Mouse (Mus musculus): ENCODE data around the gene Paqr9. TPM values are rescaled to one million over a fixed set of nuclear protein-coding genes. Genes with fewer than 3 reads are reported as not detected.
A peak's percentile ranks its signal among the peaks of the same experiment; 100 is the strongest.
"Not testable (repeated sequence)": the region's sequence is repeated elsewhere in the genome, so short reads cannot be mapped to it uniquely, and the experiment has no call there.

The Paqr9 gene
- polyA plus RNA-seq, 2 experiments, result 7.5 to 12.2 TPM

DNA sequence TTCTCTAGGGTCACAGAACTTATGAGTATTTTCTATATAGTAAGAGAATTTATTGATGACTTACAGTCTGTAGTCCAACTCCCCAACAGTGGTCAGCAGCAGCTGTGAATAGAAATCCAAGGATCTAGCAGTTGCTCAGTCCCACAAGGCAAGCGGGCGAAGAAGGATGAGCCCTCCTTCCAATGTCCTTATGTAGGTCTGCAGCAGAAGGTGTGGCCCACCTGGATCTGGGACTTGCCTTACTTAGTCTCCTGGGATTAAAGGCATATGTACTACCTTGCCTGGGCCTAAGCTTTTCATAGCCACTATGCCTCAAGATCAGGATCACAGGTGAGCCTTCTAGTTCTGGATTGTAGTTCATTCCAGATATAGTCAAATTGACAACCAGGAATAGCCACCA lies 45.7 kb upstream of the Paqr9 start:
- ATAC-seq (ENCODE audit: insufficient read depth), result no peak
- DNase-seq (ENCODE audit: low read depth in 3 of 3, low spot score in 3 of 3), result no peak
- no peaks in the 10 kb centered on the region for H3K9me3 ChIP-seq (ENCODE audit: control insufficient read depth, low read length)

DNA sequence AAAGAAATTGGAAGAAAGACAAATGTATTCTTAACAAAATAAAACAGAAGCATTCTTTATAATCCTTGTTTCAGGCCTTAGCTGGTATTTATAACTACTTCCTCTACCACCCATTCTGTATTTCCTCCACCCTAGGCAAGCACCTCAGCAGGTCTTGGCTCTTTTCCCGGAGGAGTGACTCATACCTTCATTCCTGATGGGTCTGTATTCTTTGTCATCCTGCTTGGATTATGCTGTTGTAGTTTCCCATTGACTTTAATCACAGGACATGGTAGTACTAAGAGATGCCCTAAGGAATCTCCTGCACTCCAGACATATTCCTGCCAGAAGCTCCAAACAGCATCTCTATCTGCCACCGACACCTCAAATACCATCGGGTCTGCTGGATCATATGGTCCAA lies 45.1 kb upstream of the Paqr9 start:
- H3K4me1 ChIP-seq (replicated peaks; ENCODE audit: control insufficient read depth in 2 of 2, insufficient read depth in 2 of 2, low read length in 1 of 2), result peaks cover 14 to 16% of the 10 kb centered on the region in 2 experiments
- 76% methylated on average over 3 of the region's 3 CpGs for WGBS (ENCODE audit: insufficient replicate concordance)
- not testable (repeated sequence) for H3K36me3 ChIP-seq (replicated peaks; ENCODE audit: control insufficient read depth, insufficient read depth, low read depth); H3K9ac ChIP-seq (replicated peaks); H3K27me3 ChIP-seq (ENCODE audit: control insufficient read depth, insufficient read depth, low read length); H3K4me3 ChIP-seq (ENCODE audit: insufficient read depth in 1 of 2, low read depth in 2 of 2, low read length in 2 of 2); DNase-seq (ENCODE audit: low read depth in 3 of 3, low spot score in 3 of 3); ATAC-seq (ENCODE audit: insufficient read depth); H3K4me2 ChIP-seq (ENCODE audit: low read depth); H3K27ac ChIP-seq; H3K9me3 ChIP-seq (ENCODE audit: control insufficient read depth, low read length)

More for the DNA sequence above, 45.7 kb upstream of the Paqr9 start:
- Histone ChIP-seq H3K27me3 (ENCODE audit: control insufficient read depth, insufficient read depth, low read length) (no peaks in the 10 kb centered on the region), H3K36me3 (replicated peaks; ENCODE audit: control insufficient read depth, insufficient read depth, low read depth) (no peaks in the 10 kb centered on the region), H3K9ac (replicated peaks) (no peak overlapping the region), H3K4me3 (ENCODE audit: insufficient read depth in 1 of 2, low read depth in 2 of 2, low read length in 2 of 2) (no peak overlapping the region), H3K27ac (no peak overlapping the region), H3K4me2 (ENCODE audit: low read depth) (no peak overlapping the region), H3K4me1 (replicated peaks; ENCODE audit: control insufficient read depth in 2 of 2, insufficient read depth in 2 of 2, low read length in 1 of 2) (peaks cover 15 to 18% of the 10 kb centered on the region in 2 experiments)
- TF ChIP-seq CTCF (IDR thresholded peaks at IDR 0.05; ENCODE audit: low read depth), result no peak
- 96% methylated on average over 2 of the region's 2 CpGs for WGBS (ENCODE audit: insufficient replicate concordance)

DNA sequence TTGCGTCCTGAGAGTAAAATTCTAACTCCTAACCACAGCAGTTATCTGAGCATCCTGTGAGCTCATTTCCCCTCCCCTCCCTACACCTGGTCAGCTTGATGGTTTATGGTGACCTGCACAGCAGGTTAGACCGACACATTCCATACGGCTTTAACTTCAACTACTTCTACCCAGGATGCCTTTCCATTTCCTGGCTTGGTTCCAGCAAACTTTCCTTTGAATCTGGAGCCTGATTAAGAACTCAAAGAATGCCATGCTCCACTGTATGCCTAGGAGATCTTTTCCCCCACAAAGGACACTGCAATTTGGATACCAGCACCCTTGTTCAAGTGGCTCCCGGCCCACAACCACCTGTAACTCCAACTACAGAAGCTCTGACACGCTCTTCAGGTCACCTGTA lies 38.9 kb upstream of the Paqr9 start:
- ATAC-seq (ENCODE audit: insufficient read depth), result no peak
- Histone ChIP-seq H3K4me2 (ENCODE audit: low read depth) (no peak overlapping the region), H3K4me1 (replicated peaks; ENCODE audit: control insufficient read depth in 2 of 2, insufficient read depth in 2 of 2, low read length in 1 of 2) (peaks cover 0 to 4% of the 10 kb centered on the region in 2 experiments; a peak in 1 of 4 replicates), H3K9me3 (ENCODE audit: control insufficient read depth, low read length) (no peaks in the 10 kb centered on the region), H3K27me3 (ENCODE audit: control insufficient read depth, insufficient read depth, low read length) (no peaks in the 10 kb centered on the region), H3K9ac (replicated peaks) (no peak overlapping the region), H3K27ac (no peak overlapping the region), H3K36me3 (replicated peaks; ENCODE audit: control insufficient read depth, insufficient read depth, low read depth) (no peaks in the 10 kb centered on the region), H3K4me3 (ENCODE audit: insufficient read depth in 1 of 2, low read depth in 2 of 2, low read length in 2 of 2) (no peak overlapping the region)
- no peak for TF ChIP-seq CTCF (IDR thresholded peaks at IDR 0.05; ENCODE audit: low read depth)
- TF ChIP-seq EP300 (IDR thresholded peaks at IDR 0.05; ENCODE audit: low read depth), result no peak
- WGBS (ENCODE audit: insufficient replicate concordance), result 71% methylated on average over 5 of the region's 5 CpGs
- no peak for DNase-seq (ENCODE audit: low read depth in 3 of 3, low spot score in 3 of 3)

DNA sequence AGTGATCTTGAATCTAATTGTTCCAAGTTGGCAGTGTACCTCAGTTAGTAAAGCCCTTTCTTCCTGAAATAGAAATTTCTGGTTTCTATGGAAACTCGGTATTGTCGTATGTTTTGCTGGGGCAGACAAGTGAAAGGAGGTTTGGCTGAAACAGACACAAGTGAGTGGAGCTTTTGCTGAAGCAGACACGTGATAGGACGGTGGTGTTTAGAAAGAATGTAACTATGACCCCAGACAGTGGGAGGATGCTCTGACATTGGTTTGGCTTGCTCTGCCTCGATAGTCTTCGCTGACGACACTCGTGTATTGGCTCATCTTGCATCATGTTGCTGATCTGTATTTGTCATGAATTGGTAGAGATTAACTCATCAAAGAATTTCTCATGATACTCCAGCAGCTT lies 38.4 kb upstream of the Paqr9 start:
- 73% methylated on average over 8 of the region's 8 CpGs for WGBS (ENCODE audit: insufficient replicate concordance)
- ATAC-seq (ENCODE audit: insufficient read depth), result no peak; the same call in 1 of the 2 replicates

DNA sequence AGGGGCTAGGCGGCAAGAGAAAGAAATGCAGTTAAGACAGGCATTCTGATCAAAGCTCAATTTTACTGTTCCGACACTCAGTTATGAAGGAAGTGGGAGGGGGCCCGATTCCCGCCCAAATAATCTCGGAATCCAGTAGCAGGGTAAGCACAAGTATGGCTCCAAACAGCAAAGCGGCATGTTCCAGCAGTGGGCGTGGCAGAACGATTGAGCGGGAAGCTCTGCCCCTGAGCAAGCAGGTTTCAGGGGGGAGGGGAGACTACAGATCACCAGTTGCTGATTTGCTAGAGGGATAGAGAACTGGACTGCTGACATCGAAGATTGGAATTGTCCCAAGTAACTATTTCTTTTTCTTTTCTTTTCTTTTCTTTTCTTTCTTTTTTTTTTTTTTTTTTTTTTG lies 37.9 kb upstream of the Paqr9 start:
- DNase-seq (ENCODE audit: low read depth in 3 of 3, low spot score in 3 of 3) (no peak), ATAC-seq (ENCODE audit: insufficient read depth) (peak; percentile 51; the same call in 1 of the 2 replicates)
- Histone ChIP-seq H3K4me1 (replicated peaks; ENCODE audit: control insufficient read depth in 2 of 2, insufficient read depth in 2 of 2, low read length in 1 of 2) (peaks cover 0 to 4% of the 10 kb centered on the region in 2 experiments; a peak in 1 of 4 replicates), H3K27me3 (ENCODE audit: control insufficient read depth, insufficient read depth, low read length) (no peaks in the 10 kb centered on the region), H3K27ac (no peak overlapping the region), H3K36me3 (replicated peaks; ENCODE audit: control insufficient read depth, insufficient read depth, low read depth) (no peaks in the 10 kb centered on the region), H3K9me3 (ENCODE audit: control insufficient read depth, low read length) (no peaks in the 10 kb centered on the region), H3K9ac (replicated peaks) (no peak overlapping the region), H3K4me2 (ENCODE audit: low read depth) (no peak overlapping the region), H3K4me3 (ENCODE audit: insufficient read depth in 1 of 2, low read depth in 2 of 2, low read length in 2 of 2) (no peak overlapping the region)
- no peak for TF ChIP-seq EP300 (IDR thresholded peaks at IDR 0.05; ENCODE audit: low read depth)
- TF ChIP-seq CTCF (IDR thresholded peaks at IDR 0.05; ENCODE audit: low read depth), result no peak
- WGBS (ENCODE audit: insufficient replicate concordance), result 32% methylated on average over 10 of the region's 10 CpGs

More for the DNA sequence above, 38.4 kb upstream of the Paqr9 start:
- no peak for DNase-seq (ENCODE audit: low read depth in 3 of 3, low spot score in 3 of 3)
- Histone ChIP-seq H3K4me1 (replicated peaks; ENCODE audit: control insufficient read depth in 2 of 2, insufficient read depth in 2 of 2, low read length in 1 of 2) (peaks cover 0 to 4% of the 10 kb centered on the region in 2 experiments; a peak in 1 of 4 replicates), H3K9me3 (ENCODE audit: control insufficient read depth, low read length) (no peaks in the 10 kb centered on the region), H3K4me2 (ENCODE audit: low read depth) (no peak overlapping the region), H3K4me3 (ENCODE audit: insufficient read depth in 1 of 2, low read depth in 2 of 2, low read length in 2 of 2) (no peak overlapping the region), H3K27ac (no peak overlapping the region), H3K27me3 (ENCODE audit: control insufficient read depth, insufficient read depth, low read length) (no peaks in the 10 kb centered on the region), H3K9ac (replicated peaks) (no peak overlapping the region), H3K36me3 (replicated peaks; ENCODE audit: control insufficient read depth, insufficient read depth, low read depth) (no peaks in the 10 kb centered on the region)
- TF ChIP-seq CTCF (IDR thresholded peaks at IDR 0.05; ENCODE audit: low read depth) (no peak), EP300 (IDR thresholded peaks at IDR 0.05; ENCODE audit: low read depth) (no peak)
